Mouse (Mus musculus) forebrain, embryonic 13.5 days (tissue): ENCODE data around the gene Ankrd2. TPM values are rescaled to one million over a fixed set of nuclear protein-coding genes. Genes with fewer than 3 reads are reported as not detected.
A peak's percentile ranks its signal among the peaks of the same experiment; 100 is the strongest.

ENCODE experiments used
- ATAC-seq: fragments of 200-750 bp; cut with Nextera tagmentation; 2 replicates; pipeline ENCODE4 v1.8.0; 2017
- H3K27ac ChIP-seq: fragments of 300-500 bp; sonication (generic); 2 replicates; pipeline ENCODE4 v1.5.1; 2015; ENCODE audit warnings: inconsistent platforms, mild to moderate bottlenecking, moderate library complexity
- H3K27me3 ChIP-seq: fragments of 300-500 bp; sonication (generic); 2 replicates; pipeline ENCODE4 v1.6.1; 2015; ENCODE audit warnings: mild to moderate bottlenecking, inconsistent platforms
- H3K36me3 ChIP-seq: fragments of 300-500 bp; sonication (generic); 2 replicates; pipeline ENCODE4 v1.6.1; 2015; ENCODE audit warnings: mild to moderate bottlenecking, inconsistent platforms; ENCODE audit not compliant: poor library complexity, severe bottlenecking
- H3K4me1 ChIP-seq: fragments of 300-500 bp; sonication (generic); 2 replicates; pipeline ENCODE4 v1.6.1; 2015; ENCODE audit warnings: inconsistent platforms
- H3K4me2 ChIP-seq: fragments of 300-500 bp; sonication (generic); 2 replicates; pipeline ENCODE4 v1.6.1; 2015; ENCODE audit warnings: inconsistent platforms, mild to moderate bottlenecking, moderate library complexity
- H3K4me3 ChIP-seq: fragments of 300-500 bp; sonication (generic); 2 replicates; pipeline ENCODE4 v1.5.1; 2015; ENCODE audit warnings: mild to moderate bottlenecking, inconsistent platforms
- H3K9ac ChIP-seq: fragments of 300-500 bp; sonication (generic); 2 replicates; pipeline ENCODE4 v1.6.1; 2015; ENCODE audit warnings: mild to moderate bottlenecking, inconsistent platforms
- H3K9me3 ChIP-seq: fragments of 300-500 bp; sonication (generic); replicated peaks from 2 replicates; pipeline ENCODE4 v1.6.1; 2016; ENCODE audit warnings: inconsistent platforms
- WGBS: fragments of 180-500 bp; shearing (Covaris S2); methylation state at CpG from one replicate; pipeline ENCODE4 v1.1.7; 2015; 5-methylcytosine and 5-hydroxymethylcytosine counted together
- polyA plus RNA-seq: library from polyadenylated mRNA; unstranded; fragments of >200 nt; fragmentation: Nextera tagmentation; extraction: Ambion mirVana; gene quantifications from 2 replicates; pipeline ENCODE4 v1.2.1, GENCODE M21; 2015

The Ankrd2 gene
- polyA plus RNA-seq, 1 experiment from 2014 or later = 0.15 TPM

DNA sequence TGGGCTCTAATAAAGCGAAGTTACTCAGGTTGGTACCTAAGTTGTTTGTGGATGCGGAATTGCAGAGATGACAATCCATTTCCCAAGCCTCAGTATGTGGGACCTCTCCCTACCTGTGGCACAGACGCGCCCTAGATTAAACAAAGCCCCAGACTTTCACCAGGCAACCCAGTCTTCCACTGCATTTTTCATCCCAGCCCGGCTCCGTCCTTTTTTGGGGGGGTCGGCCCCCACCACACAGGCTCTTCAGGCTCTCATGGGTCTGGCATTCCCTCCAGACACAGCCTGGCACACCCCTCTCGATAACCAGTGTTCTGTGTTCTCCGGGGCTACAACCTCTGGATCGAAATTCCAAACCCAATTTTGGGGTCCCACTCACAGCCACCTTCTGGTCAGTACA lies 49.9 kb downstream of the Ankrd2 start:
- H3K4me2 ChIP-seq = peak overlapping the region; percentile 93
- no peaks in the 10 kb centered on the region for H3K9me3 ChIP-seq
- H3K4me3 ChIP-seq = peak overlapping the region; percentile 89
- 6% methylated on average over 10 of the region's 10 CpGs for WGBS
- no peak; the same call in 1 of the 2 replicates for ATAC-seq
- H3K4me1 ChIP-seq = peaks cover 19% of the 10 kb centered on the region
- no peaks in the 10 kb centered on the region for H3K36me3 ChIP-seq
- no peaks in the 10 kb centered on the region for H3K27me3 ChIP-seq
- peak overlapping the region; percentile 85 for H3K9ac ChIP-seq
- H3K27ac ChIP-seq = peak overlapping the region; percentile 53

DNA sequence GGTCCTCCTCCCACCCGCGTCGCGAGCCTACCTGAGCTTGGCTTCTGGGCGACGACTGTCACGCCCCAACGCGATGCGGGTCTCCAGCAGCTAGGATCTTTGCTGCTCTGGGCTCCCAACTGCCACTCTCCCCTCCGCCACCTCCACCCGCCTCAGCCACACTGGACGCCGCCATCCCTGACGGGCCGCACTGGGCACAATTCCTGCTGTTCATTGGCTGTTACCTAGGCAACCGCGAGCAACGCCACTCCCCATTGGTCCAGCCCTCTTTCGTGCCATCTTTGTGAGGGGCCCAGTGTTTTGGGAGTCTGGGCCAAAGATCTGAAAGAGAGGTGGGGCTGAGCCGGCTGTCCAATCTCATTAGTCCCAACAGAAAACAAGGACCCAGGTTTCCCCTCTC lies 50.4 kb downstream of the Ankrd2 start, which contains the start of gene Morn4:
Gene Morn4, minus strand, starts transcription at position 192 of the 400 bp plus-strand sequence.
- peaks cover 22% of the 10 kb centered on the region for H3K4me1 ChIP-seq
- H3K9ac ChIP-seq = peak within 1 kb of the TSS; percentile 85
- 0% methylated on average over 21 of the region's 21 CpGs for WGBS
- no peaks in the 10 kb centered on the region for H3K36me3 ChIP-seq
- H3K9me3 ChIP-seq = no peaks in the 10 kb centered on the region
- peak within 1 kb of the TSS; percentile 89 for H3K4me3 ChIP-seq
- peak within 1 kb of the TSS; percentile 66 for H3K27ac ChIP-seq
- H3K4me2 ChIP-seq = peak within 1 kb of the TSS; percentile 93
- peak; percentile 87 for ATAC-seq
- H3K27me3 ChIP-seq = no peaks in the 10 kb centered on the region

DNA sequence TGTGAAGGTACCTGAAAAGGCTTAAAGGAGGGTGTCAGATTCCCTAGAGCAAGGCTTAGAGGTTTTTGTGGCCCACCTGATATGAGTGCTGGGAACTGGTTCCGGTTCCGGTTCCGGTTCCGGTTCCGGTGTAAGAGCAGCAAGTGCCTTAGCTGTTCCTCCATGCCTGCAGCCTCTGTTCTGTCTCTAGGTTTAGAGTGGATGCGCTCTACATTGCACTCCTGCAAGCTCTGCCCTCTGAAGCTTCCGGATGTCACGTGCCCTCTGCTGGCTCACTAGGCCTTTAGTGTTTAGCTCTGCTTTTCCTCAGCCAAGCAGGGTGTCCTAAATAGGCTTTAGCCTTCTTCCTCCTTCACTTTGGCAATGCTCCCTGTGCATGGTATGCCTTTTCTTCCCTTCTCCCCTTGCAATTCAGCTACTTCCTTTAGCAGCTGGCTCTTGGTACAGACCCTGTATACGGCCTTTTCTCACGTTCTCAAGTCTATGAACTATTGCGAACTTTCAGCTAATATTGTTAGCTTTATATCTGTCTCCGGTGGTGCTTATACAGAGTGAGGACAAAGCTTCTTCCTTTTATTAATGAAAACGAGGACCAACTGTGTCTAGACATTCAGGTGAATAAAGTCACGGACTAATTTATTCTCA lies 53.4 kb downstream of the Ankrd2 start:
- Histone ChIP-seq H3K4me2 (peak overlapping the region; percentile 64), H3K4me1 (peaks cover 37% of the 10 kb centered on the region), H3K9me3 (no peaks in the 10 kb centered on the region), H3K4me3 (peak overlapping the region; percentile 94), H3K27ac (peak overlapping the region; percentile 52), H3K27me3 (no peaks in the 10 kb centered on the region), H3K9ac (peak overlapping the region; percentile 40; the same call in 1 of the 2 replicates), H3K36me3 (0 out of 2 replicates have a peak, but pooled peaks cover 8% of the 10 kb centered on the region)
- 22% methylated on average over 14 of the region's 14 CpGs for WGBS
- no peak for ATAC-seq

DNA sequence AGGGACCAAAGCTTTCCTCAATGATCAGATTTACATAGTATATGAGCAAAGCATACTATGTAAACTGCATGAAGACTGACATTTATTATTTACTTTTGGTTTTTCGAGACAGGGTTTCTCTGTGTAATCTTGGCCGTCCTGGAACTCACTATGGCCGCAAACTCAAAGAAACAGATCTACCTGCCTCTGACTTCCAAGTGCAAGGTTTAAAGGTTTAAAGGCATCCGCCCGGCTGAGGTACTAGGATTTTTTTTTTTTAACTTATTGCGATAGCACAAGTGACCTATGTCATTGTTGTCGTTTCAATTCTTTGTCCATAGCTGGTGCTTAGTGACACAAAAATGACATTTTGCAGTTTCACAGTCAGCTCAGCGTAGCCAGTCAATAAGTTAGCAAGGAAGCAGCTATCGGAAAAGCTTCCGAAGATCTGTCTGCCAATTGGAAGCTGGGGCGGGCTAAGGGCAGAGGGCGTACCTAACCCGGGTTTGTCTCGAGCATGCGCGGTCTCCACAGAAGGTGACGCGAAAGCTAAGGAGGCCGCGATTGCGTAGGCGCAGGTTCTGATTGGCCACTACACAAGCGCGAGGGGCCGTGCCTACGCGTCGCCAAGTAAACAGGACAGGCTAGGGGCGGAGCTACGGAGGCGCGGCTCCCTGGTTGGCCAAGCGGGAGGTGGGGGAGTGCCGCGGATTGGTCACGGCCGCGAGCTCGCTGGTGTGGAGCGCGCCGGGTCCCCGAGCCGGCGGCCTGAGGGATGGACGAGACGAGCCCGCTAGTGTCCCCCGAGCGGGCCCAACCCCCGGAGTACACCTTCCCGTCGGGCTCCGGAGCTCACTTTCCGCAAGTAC lies 54.2 kb downstream of the Ankrd2 start, which contains the start of gene Pi4k2a:
Gene Pi4k2a, plus strand, starts transcription at position 723 of the 848 bp plus-strand sequence.
- Histone ChIP-seq H3K9me3 (no peaks in the 10 kb centered on the region), H3K4me2 (peak within 1 kb of the TSS; percentile 91), H3K4me3 (peak within 1 kb of the TSS; percentile 94), H3K27ac (peak within 1 kb of the TSS; percentile 83), H3K27me3 (no peaks in the 10 kb centered on the region), H3K4me1 (peaks cover 37% of the 10 kb centered on the region), H3K36me3 (0 out of 2 replicates have a peak, but pooled peaks cover 8% of the 10 kb centered on the region), H3K9ac (peak within 1 kb of the TSS; percentile 94)
- WGBS = 1% methylated on average over 50 of the region's 55 CpGs
- ATAC-seq = peak; percentile 99

DNA sequence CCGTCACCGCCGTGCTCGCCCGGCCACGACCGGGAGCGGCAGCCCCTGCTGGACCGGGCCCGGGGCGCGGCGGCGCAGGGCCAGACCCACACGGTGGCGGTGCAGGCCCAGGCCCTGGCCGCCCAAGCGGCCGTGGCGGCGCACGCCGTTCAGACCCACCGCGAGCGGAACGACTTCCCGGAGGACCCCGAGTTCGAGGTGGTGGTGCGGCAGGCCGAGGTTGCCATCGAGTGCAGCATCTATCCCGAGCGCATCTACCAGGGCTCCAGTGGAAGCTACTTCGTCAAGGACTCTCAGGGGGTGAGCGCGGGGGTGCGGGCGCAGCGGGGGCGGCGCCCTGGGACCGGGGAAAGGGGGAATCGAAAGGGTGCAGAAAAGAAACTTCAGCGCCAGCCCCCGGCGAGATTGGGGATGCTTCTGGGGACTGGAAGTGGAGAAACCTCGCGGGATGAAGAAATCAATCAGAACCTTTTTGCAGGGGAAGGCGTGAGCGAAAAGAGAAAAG lies 54.9 kb downstream of the Ankrd2 start:
- peak; percentile 72 for ATAC-seq
- Histone ChIP-seq H3K27me3 (no peaks in the 10 kb centered on the region), H3K36me3 (0 out of 2 replicates have a peak, but pooled peaks cover 8% of the 10 kb centered on the region), H3K4me1 (peaks cover 33% of the 10 kb centered on the region), H3K4me2 (peak overlapping the region; percentile 91), H3K4me3 (peak overlapping the region; percentile 94), H3K9me3 (no peaks in the 10 kb centered on the region), H3K9ac (peak overlapping the region; percentile 94), H3K27ac (peak overlapping the region; percentile 83)
- WGBS = under 1% methylated on average over 50 of the region's 52 CpGs

Other genes starting within 250 kb of the Ankrd2 start
- gene Arhgap19, start 234.0 kb upstream of the Ankrd2 start, polyA plus RNA-seq = 20.4 and 21.5 TPM in 2 replicates
- gene Frat1, start 206.0 kb upstream of the Ankrd2 start, polyA plus RNA-seq = 25.7 and 27.3 TPM in 2 replicates
- gene Frat2, start 187.9 kb upstream of the Ankrd2 start, polyA plus RNA-seq = 10.4 and 12.4 TPM in 2 replicates
- gene Rrp12, start 139.8 kb upstream of the Ankrd2 start, polyA plus RNA-seq = 15.8 and 18.1 TPM in 2 replicates
- 505 and 567 TPM in 2 replicates for gene Pgam1, start 124.1 kb upstream of the Ankrd2 start, polyA plus RNA-seq
- gene Exosc1, start 102.6 kb upstream of the Ankrd2 start, polyA plus RNA-seq = 83.2 and 86.5 TPM in 2 replicates
- gene Zdhhc16, start 102.5 kb upstream of the Ankrd2 start, polyA plus RNA-seq = 86.5 and 96.5 TPM in 2 replicates
- 32.6 and 35.2 TPM in 2 replicates for gene Mms19, start 54.8 kb upstream of the Ankrd2 start, polyA plus RNA-seq
- 5.7 and 5.8 TPM in 2 replicates for gene Ubtd1, start 54.2 kb upstream of the Ankrd2 start, polyA plus RNA-seq
- gene Hoga1, start 9.6 kb downstream of the Ankrd2 start, polyA plus RNA-seq = 0.79 and 1.1 TPM in 2 replicates
- gene 4933411K16Rik, start 16.2 kb downstream of the Ankrd2 start, polyA plus RNA-seq = not detected in 2 replicates
- 114 and 118 TPM in 2 replicates for gene Morn4, start 50.4 kb downstream of the Ankrd2 start, polyA plus RNA-seq
- 16.5 and 21.7 TPM in 2 replicates for gene Pi4k2a, start 54.5 kb downstream of the Ankrd2 start, polyA plus RNA-seq
- gene Avpi1, start 93.1 kb downstream of the Ankrd2 start, polyA plus RNA-seq = 10.1 and 10.3 TPM in 2 replicates
- 1.7 and 2.0 TPM in 2 replicates for gene Marveld1, start 111.4 kb downstream of the Ankrd2 start, polyA plus RNA-seq
- 43.5 and 45.6 TPM in 2 replicates for gene Zfyve27, start 128.0 kb downstream of the Ankrd2 start, polyA plus RNA-seq
- gene Sfrp5, start 166.3 kb downstream of the Ankrd2 start, polyA plus RNA-seq = 0.21 TPM in 1 of 2 replicates, not detected in the other
- gene Golga7b, start 211.6 kb downstream of the Ankrd2 start, polyA plus RNA-seq = 12.9 and 14.9 TPM in 2 replicates